Mouse (Mus musculus): Measurements from ENCODE around the gene Fkbpl. TPM values are rescaled to one million over a fixed set of nuclear protein-coding genes. Genes with fewer than 3 reads are reported as not detected.

Fkbpl gene
- polyA plus RNA-seq, 1 experiment from 2014 or later, result 24.4 TPM

DNA sequence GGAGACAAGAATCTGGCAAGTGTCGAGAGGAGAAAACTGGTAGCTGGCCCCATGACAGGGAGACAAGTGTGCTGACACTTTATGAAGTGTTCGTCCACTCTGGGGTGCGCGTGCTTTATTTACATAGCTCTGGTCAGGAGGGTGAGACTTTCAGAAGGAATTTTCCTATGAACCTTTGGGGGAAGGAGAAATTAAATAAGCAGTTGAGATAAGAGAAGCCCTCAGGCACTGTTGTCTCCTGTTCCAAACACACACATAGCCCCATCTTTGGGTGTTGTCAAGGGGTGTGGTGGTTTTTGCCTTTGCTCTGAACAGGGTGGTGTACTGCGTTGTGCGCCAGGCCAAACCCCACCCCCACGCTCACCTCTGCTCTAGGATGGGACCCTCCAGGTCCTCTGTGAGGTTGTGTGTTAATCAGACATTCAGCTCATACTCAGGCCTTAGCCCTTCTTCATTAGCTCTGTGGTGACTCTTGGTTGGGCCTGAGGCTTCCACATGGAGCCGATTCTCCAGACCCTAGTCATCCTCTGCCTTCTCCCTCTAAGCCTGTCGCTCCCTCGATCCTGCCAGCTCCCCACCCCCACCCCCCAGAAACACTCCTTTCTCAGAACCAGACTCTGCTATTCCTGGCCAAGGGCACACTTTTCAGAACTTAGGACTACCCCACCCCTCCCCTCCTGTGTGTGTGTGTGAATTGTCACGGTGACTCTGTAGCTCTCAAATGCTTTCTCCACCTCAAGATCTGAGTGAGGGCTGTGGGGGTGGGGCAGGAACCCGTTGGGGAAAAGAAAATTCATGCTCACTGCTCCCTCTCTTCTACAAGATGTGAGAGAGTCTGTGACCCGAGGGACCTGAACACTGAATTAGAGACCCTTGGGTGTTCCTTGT, 30.9 kb downstream of the Fkbpl start:
- Histone ChIP-seq H3K79me2 (ENCODE audit: inconsistent target) (no peaks in the 10 kb centered on the region), H3K36me3 (ENCODE audit: inconsistent target) (no peaks in the 10 kb centered on the region), H3K4me3 (ENCODE audit: inconsistent target) (no peak overlapping the region), H3K27ac (no peak overlapping the region)
- WGBS (ENCODE audit: missing documents), result 80% methylated on average over 13 of the region's 13 CpGs

- Histone ChIP-seq H3K4me3 (ENCODE audit: inconsistent target) (no peak overlapping the region), H3K27ac (no peak overlapping the region), H3K79me2 (ENCODE audit: inconsistent target) (no peaks in the 10 kb centered on the region), H3K36me3 (ENCODE audit: inconsistent target) (no peaks in the 10 kb centered on the region)
- 82% methylated on average over 6 of the region's 6 CpGs for WGBS (ENCODE audit: missing documents)
Measured at GRCm38 (mm10) chr17:34676093-34676460, 31.5 kb downstream of the Fkbpl start.

DNA sequence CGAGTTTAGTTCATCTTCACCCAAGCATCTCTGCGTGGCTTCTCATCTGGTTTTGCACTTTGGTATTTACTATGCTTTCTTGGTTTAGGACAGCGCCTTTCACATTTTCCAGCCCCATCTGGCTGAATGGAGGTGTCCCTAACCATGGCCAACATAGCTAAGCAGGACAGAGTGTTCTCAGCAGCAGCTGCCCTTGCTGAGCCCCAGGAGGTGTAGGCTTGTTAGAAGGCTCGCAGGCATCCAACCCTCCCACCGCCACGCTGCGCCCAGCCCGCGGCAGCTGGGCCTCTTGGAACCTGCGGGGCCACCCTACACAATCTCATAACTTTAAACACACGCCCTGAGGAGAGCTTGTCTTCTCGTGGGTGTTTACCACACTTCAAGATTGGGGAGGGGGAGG, 32.1 kb downstream of the Fkbpl start:
- 79% methylated on average over 12 of the region's 12 CpGs for WGBS (ENCODE audit: missing documents)
- no peaks in the 10 kb centered on the region for H3K36me3 ChIP-seq (ENCODE audit: inconsistent target)
- H3K27ac ChIP-seq, result no peak overlapping the region
- no peaks in the 10 kb centered on the region for H3K79me2 ChIP-seq (ENCODE audit: inconsistent target)
- no peak overlapping the region for H3K4me3 ChIP-seq (ENCODE audit: inconsistent target)

DNA sequence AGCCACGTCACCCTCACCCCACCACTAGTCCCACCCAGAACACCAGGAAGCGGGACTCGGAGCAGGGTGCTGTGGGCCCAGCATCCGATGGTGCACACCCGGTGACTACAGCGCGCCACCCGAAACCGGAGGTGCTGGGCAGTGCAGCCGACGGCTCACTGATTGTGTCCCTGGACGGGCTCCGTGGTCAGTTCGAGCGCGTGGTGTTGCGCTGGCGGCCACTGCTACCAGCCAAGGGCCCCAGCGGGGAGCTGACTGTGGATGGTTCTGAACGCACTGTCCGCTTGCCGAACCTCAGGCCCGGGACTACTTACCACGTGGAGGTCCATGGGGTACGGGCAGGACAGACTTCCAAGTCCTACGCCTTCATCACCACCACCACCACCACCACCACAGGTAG, 35.6 kb downstream of the Fkbpl start:
- H3K36me3 ChIP-seq (ENCODE audit: inconsistent target), result no peaks in the 10 kb centered on the region
- WGBS (ENCODE audit: missing documents), result 84% methylated on average over 17 of the region's 26 CpGs
- H3K4me3 ChIP-seq (ENCODE audit: inconsistent target), result no peak overlapping the region
- H3K79me2 ChIP-seq (ENCODE audit: inconsistent target), result no peaks in the 10 kb centered on the region
- H3K27ac ChIP-seq, result no peak overlapping the region

GRCm38 (mm10) chr17:34680621-34681020, 36.1 kb downstream of the Fkbpl start:
- H3K4me3 ChIP-seq (ENCODE audit: inconsistent target), result no peak overlapping the region
- 64% methylated on average over 4 of the region's 4 CpGs for WGBS (ENCODE audit: missing documents)
- no peaks in the 10 kb centered on the region for H3K36me3 ChIP-seq (ENCODE audit: inconsistent target)
- H3K79me2 ChIP-seq (ENCODE audit: inconsistent target), result no peaks in the 10 kb centered on the region
- no peak overlapping the region for H3K27ac ChIP-seq

DNA sequence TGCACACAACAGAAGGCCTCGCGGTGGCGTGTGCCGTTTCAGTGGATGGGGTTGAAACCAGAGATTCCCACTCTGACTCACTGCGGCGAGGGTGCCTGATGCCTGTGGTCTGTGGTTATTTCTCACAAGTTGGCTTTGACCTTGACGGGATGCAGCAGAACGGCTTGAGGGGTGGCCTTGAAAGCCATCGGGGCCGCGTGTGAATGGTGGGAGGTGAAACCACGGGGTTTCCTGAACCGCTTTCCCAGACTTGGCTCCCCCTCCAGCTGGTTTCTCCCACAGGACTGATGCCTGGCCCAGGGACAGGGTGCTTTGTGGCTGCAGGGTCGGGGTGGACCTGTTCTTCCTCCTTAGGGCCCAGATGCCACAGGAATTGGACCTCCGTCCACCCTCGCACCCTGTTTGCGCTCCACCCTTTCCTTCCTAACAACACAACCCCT, 36.6 kb downstream of the Fkbpl start:
- H3K79me2 ChIP-seq (ENCODE audit: inconsistent target), result no peaks in the 10 kb centered on the region
- no peak overlapping the region for H3K27ac ChIP-seq
- H3K36me3 ChIP-seq (ENCODE audit: inconsistent target), result no peaks in the 10 kb centered on the region
- no peak overlapping the region for H3K4me3 ChIP-seq (ENCODE audit: inconsistent target)
- 7% methylated on average over 17 of the region's 17 CpGs for WGBS (ENCODE audit: missing documents)

- Histone ChIP-seq H3K79me2 (ENCODE audit: inconsistent target) (no peaks in the 10 kb centered on the region), H3K4me3 (ENCODE audit: inconsistent target) (no peak overlapping the region), H3K36me3 (ENCODE audit: inconsistent target) (no peaks in the 10 kb centered on the region), H3K27ac (no peak overlapping the region)
- 75% methylated on average over 11 of the region's 11 CpGs for WGBS (ENCODE audit: missing documents)
Measured at GRCm38 (mm10) chr17:34681881-34682536, 37.4 kb downstream of the Fkbpl start.

DNA sequence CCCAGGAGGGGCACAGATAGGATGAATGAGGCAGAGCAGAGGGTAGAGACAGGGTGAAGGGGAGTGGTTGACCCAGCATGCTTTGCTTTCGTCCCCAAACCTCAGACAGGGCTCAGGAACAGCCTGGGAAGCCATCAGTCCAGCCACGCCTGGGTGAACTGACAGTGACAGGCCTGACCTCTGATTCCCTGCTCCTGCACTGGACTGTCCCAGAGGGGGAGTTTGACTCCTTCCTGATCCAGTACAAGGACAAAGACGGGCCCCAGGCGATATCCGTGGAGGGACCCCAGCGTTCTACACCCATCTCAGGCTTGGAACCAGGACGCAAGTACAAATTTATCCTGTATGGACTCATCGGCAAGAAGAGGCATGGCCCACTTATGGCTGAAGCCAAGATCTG, 38.6 kb downstream of the Fkbpl start:
- Histone ChIP-seq H3K79me2 (ENCODE audit: inconsistent target) (no peaks in the 10 kb centered on the region), H3K36me3 (ENCODE audit: inconsistent target) (no peaks in the 10 kb centered on the region), H3K4me3 (ENCODE audit: inconsistent target) (no peak overlapping the region), H3K27ac (no peak overlapping the region)
- 89% methylated on average over 8 of the region's 8 CpGs for WGBS (ENCODE audit: missing documents)

GRCm38 (mm10) chr17:34683686-34684220, 39.2 kb downstream of the Fkbpl start:
- WGBS (ENCODE audit: missing documents), result 80% methylated on average over 10 of the region's 10 CpGs
- no peak overlapping the region for H3K27ac ChIP-seq
- H3K79me2 ChIP-seq (ENCODE audit: inconsistent target), result no peaks in the 10 kb centered on the region
- H3K4me3 ChIP-seq (ENCODE audit: inconsistent target), result no peak overlapping the region
- no peaks in the 10 kb centered on the region for H3K36me3 ChIP-seq (ENCODE audit: inconsistent target)

GRCm38 (mm10) chr17:34684253-34684893, 39.8 kb downstream of the Fkbpl start:
- Histone ChIP-seq H3K4me3 (ENCODE audit: inconsistent target) (no peak overlapping the region), H3K27ac (no peak overlapping the region), H3K36me3 (ENCODE audit: inconsistent target) (no peaks in the 10 kb centered on the region), H3K79me2 (ENCODE audit: inconsistent target) (no peaks in the 10 kb centered on the region)
- WGBS (ENCODE audit: missing documents), result 67% methylated on average over 9 of the region's 9 CpGs

DNA sequence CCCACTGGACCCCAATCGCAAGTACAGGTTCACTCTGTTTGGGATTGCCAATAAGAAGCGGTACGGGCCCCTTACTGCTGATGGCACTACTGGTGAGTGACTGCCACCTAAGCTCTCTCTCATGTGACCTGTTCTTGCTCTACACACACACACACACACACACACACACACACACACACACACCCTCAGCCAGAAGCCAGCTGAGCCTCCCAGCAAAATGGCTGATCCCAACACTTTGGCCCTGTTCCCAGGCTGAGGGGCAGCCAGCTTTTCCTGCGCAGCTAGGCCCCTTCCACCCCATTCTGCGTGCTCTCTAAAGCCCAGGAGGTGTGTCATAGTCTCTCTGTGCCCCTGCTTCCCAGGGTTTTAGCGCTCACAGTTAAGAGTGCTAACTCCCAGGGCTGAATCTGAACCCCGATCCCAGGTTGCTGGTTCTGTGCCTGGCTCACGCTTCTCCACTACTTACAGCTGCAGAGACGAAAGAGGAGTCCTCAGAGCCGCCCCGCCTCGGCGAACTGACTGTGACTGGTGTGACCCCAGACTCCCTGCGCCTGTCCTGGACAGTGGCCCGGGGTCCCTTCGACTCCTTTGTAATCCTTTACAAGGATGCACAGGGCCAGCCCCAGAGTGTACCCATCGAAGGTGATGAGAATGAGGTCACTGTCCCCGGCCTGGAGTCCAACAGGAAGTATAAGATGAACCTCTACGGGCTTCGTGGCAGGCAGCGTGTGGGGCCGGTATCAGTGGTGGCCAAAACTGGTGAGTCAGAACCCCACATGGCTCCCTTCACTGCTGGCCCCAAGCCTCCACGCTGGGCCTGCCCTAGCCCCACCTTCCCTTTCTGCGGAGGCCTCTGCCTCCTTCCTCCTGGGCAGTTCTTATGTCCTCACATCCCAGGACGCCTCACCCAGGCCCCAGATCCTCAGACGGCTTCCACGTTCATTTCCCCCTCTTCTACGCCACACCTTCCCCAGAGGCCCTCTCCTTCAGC, 40.9 kb downstream of the Fkbpl start:
- WGBS (ENCODE audit: missing documents), result 65% methylated on average over 27 of the region's 28 CpGs
- H3K4me3 ChIP-seq (ENCODE audit: inconsistent target), result no peak overlapping the region
- no peak overlapping the region for H3K27ac ChIP-seq
- no peaks in the 10 kb centered on the region for H3K79me2 ChIP-seq (ENCODE audit: inconsistent target)
- no peaks in the 10 kb centered on the region for H3K36me3 ChIP-seq (ENCODE audit: inconsistent target)

- Histone ChIP-seq H3K79me2 (ENCODE audit: inconsistent target) (no peaks in the 10 kb centered on the region), H3K27ac (no peak overlapping the region), H3K4me3 (ENCODE audit: inconsistent target) (no peak overlapping the region), H3K36me3 (ENCODE audit: inconsistent target) (no peaks in the 10 kb centered on the region)
- WGBS (ENCODE audit: missing documents), result 96% methylated on average over 6 of the region's 7 CpGs
Measured at GRCm38 (mm10) chr17:34688889-34689288, 44.3 kb downstream of the Fkbpl start.

DNA sequence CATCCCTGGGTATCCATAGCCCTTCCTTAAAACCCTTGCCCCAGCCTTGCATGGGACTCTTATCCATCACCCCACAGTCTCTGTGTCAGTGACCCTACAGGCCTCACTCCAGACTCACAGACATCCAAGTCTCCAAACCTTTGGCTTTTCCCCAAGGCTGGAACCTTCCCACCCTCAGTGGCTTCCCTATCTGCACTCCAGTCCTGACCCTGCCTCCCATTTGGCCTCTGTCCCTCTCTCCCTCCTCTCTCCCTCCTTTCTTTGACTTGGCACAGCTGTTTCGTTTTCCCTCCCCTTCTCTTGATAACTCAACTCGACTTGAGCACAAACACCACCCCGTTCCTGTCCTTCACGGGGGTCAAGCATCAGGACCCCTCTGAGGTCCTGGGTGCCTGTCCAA, 45.9 kb downstream of the Fkbpl start:
- no peak overlapping the region for H3K27ac ChIP-seq
- no peaks in the 10 kb centered on the region for H3K79me2 ChIP-seq (ENCODE audit: inconsistent target)
- WGBS (ENCODE audit: missing documents), result 75% methylated on average over 4 of the region's 4 CpGs
- no peaks in the 10 kb centered on the region for H3K36me3 ChIP-seq (ENCODE audit: inconsistent target)
- H3K4me3 ChIP-seq (ENCODE audit: inconsistent target), result no peak overlapping the region

GRCm38 (mm10) chr17:34692906-34693305, 48.3 kb downstream of the Fkbpl start:
- H3K79me2 ChIP-seq (ENCODE audit: inconsistent target), result no peaks in the 10 kb centered on the region
- H3K27ac ChIP-seq, result no peak overlapping the region
- WGBS (ENCODE audit: missing documents), result 82% methylated on average over 7 of the region's 7 CpGs
- no peak overlapping the region for H3K4me3 ChIP-seq (ENCODE audit: inconsistent target)
- H3K36me3 ChIP-seq (ENCODE audit: inconsistent target), result no peaks in the 10 kb centered on the region

Measured in macrophage (primary cell).